Mouse (Mus musculus): ENCODE results near the gene Spata21.

The Spata21 gene

GRCm38 (mm10) chr4:141074109-141074508 lies 14.0 kb upstream of the Spata21 start:
- in situ Hi-C loops (cut with MboI; ENCODE audit: low sequenced_read_pairs) = no loop called here

GRCm38 (mm10) chr4:141076761-141077506 lies 11.2 kb upstream of the Spata21 start:
- in situ Hi-C loops (cut with MboI; ENCODE audit: low sequenced_read_pairs) = no loop called here

GRCm38 (mm10) chr4:141077681-141078509 lies 10.2 kb upstream of the Spata21 start, which contains the start of gene Necap2:
Necap2 (minus strand) TSS chr4:141078357.
- in situ Hi-C loops (cut with MboI; ENCODE audit: low sequenced_read_pairs) = no loop called here

GRCm38 (mm10) chr4:141078510-141079137 lies 9.5 kb upstream of the Spata21 start:
- in situ Hi-C loops (cut with MboI; ENCODE audit: low sequenced_read_pairs) = no loop called here

GRCm38 (mm10) chr4:141086862-141087261 lies 1.3 kb upstream of the Spata21 start:
- in situ Hi-C loops (cut with MboI; ENCODE audit: low sequenced_read_pairs) = no loop called here

- in situ Hi-C loops (cut with MboI; ENCODE audit: low sequenced_read_pairs) = no loop called here
These were observed 581 bp downstream of the Spata21 start for GRCm38 (mm10) chr4:141088714-141089113.

GRCm38 (mm10) chr4:141095016-141095415 lies 6.9 kb downstream of the Spata21 start:
- in situ Hi-C loops (cut with MboI; ENCODE audit: low sequenced_read_pairs) = no loop called here

GRCm38 (mm10) chr4:141096710-141097109 lies 8.6 kb downstream of the Spata21 start:
- in situ Hi-C loops (cut with MboI; ENCODE audit: low sequenced_read_pairs) = no loop called here

GRCm38 (mm10) chr4:141098935-141099334 lies 10.8 kb downstream of the Spata21 start:
- in situ Hi-C loops (cut with MboI; ENCODE audit: low sequenced_read_pairs) = no loop called here

GRCm38 (mm10) chr4:141099956-141100355 lies 11.8 kb downstream of the Spata21 start:
- in situ Hi-C loops (cut with MboI; ENCODE audit: low sequenced_read_pairs) = no loop called here

GRCm38 (mm10) chr4:141101291-141101690 lies 13.2 kb downstream of the Spata21 start:
- in situ Hi-C loops (cut with MboI; ENCODE audit: low sequenced_read_pairs) = no loop called here

GRCm38 (mm10) chr4:141101855-141102254 lies 13.7 kb downstream of the Spata21 start:
- in situ Hi-C loops (cut with MboI; ENCODE audit: low sequenced_read_pairs) = no loop called here

GRCm38 (mm10) chr4:141106526-141107183 lies 18.5 kb downstream of the Spata21 start:
- in situ Hi-C loops (cut with MboI; ENCODE audit: low sequenced_read_pairs) = no loop called here

- in situ Hi-C loops (cut with MboI; ENCODE audit: low sequenced_read_pairs) = no loop called here
These were observed 20.1 kb downstream of the Spata21 start for GRCm38 (mm10) chr4:141108196-141108732.

- in situ Hi-C loops (cut with MboI; ENCODE audit: low sequenced_read_pairs) = no loop called here
These were observed 25.7 kb downstream of the Spata21 start for GRCm38 (mm10) chr4:141113831-141114230.

- in situ Hi-C loops (cut with MboI; ENCODE audit: low sequenced_read_pairs) = no loop called here
These were observed 26.4 kb downstream of the Spata21 start for GRCm38 (mm10) chr4:141114521-141114981.

GRCm38 (mm10) chr4:141115398-141115797 lies 27.3 kb downstream of the Spata21 start:
- in situ Hi-C loops (cut with MboI; ENCODE audit: low sequenced_read_pairs) = no loop called here

GRCm38 (mm10) chr4:141118691-141119090 lies 30.6 kb downstream of the Spata21 start:
- in situ Hi-C loops (cut with MboI; ENCODE audit: low sequenced_read_pairs) = no loop called here

- in situ Hi-C loops (cut with MboI; ENCODE audit: low sequenced_read_pairs) = no loop called here
These were observed 32.6 kb downstream of the Spata21 start for GRCm38 (mm10) chr4:141120700-141121099.

GRCm38 (mm10) chr4:141122663-141123062 lies 34.5 kb downstream of the Spata21 start:
- in situ Hi-C loops (cut with MboI; ENCODE audit: low sequenced_read_pairs) = no loop called here

- in situ Hi-C loops (cut with MboI; ENCODE audit: low sequenced_read_pairs) = no loop called here
These were observed 34.9 kb downstream of the Spata21 start for GRCm38 (mm10) chr4:141123065-141123464.
